Mouse (Mus musculus) hindbrain, postnatal 0 days (tissue): ENCODE results near the gene Sox15. TPM values are rescaled to one million over a fixed set of nuclear protein-coding genes. Genes with fewer than 3 reads are reported as not detected.
"Not testable (repeated sequence)": the region's sequence is repeated elsewhere in the genome, so short reads cannot be mapped to it uniquely, and the experiment has no call there.

Experiments used
- ATAC-seq: fragments of 200-750 bp; cut with Nextera tagmentation; 2 replicates; pipeline ENCODE4 v1.8.0; 2017; ENCODE audit warnings: mild to moderate bottlenecking, moderate TSS enrichment, moderate library complexity
- DNase-seq: peaks from one replicate; pipeline ENCODE4 v3.0.0-alpha.2; 2015; ENCODE audit warnings: low spot score
- H3K27ac ChIP-seq: fragments of 300-500 bp; sonication (generic); 2 replicates; pipeline ENCODE4 v1.5.1; 2014; ENCODE audit warnings: mild to moderate bottlenecking
- H3K27me3 ChIP-seq: fragments of 300-500 bp; sonication (generic); 2 replicates; pipeline ENCODE4 v1.6.1; 2014; ENCODE audit warnings: low read length, mixed read lengths; ENCODE audit not compliant: insufficient read depth
- H3K36me3 ChIP-seq: fragments of 300-500 bp; sonication (generic); 2 replicates; pipeline ENCODE4 v1.6.1; 2014; ENCODE audit warnings: low read length, mixed read lengths; ENCODE audit not compliant: insufficient read depth
- H3K4me1 ChIP-seq: fragments of 300-500 bp; sonication (generic); 2 replicates; pipeline ENCODE4 v1.6.1; 2014; ENCODE audit warnings: antibody characterized with exemption, low read length, mixed read lengths; ENCODE audit not compliant: insufficient read depth
- H3K4me2 ChIP-seq: fragments of 300-500 bp; sonication (generic); 2 replicates; pipeline ENCODE4 v1.6.1; 2014; ENCODE audit warnings: low read depth, mild to moderate bottlenecking, low read length, moderate library complexity, mixed read lengths
- H3K4me3 ChIP-seq: fragments of 300-500 bp; sonication (generic); 2 replicates; pipeline ENCODE4 v1.5.1; 2014; ENCODE audit warnings: low read length
- H3K9ac ChIP-seq: fragments of 300-500 bp; sonication (generic); replicated peaks from 2 replicates; pipeline ENCODE4 v1.6.1; 2014; ENCODE audit warnings: mild to moderate bottlenecking, low read length, moderate library complexity, mixed read lengths
- H3K9me3 ChIP-seq: fragments of 300-500 bp; sonication (generic); 2 replicates; pipeline ENCODE4 v1.6.1; 2016; ENCODE audit warnings: low read length, mixed read lengths
- CTCF ChIP-seq: IDR thresholded peaks from 2 replicates; pipeline ENCODE4 v1.5.1; 2016; ENCODE audit warnings: antibody characterized with exemption, control low read depth, low read depth
- WGBS: fragments of 180-500 bp; shearing (Covaris S2); extraction: QIAGEN DNeasy Blood & Tissue Kit; methylation state at CpG from one replicate; pipeline ENCODE4 v1.1.7; 2014; 5-methylcytosine and 5-hydroxymethylcytosine counted together
- polyA plus RNA-seq: library from polyadenylated mRNA; unstranded; fragments of >200 nt; fragmentation: Nextera tagmentation; extraction: Ambion mirVana; gene quantifications from 2 replicates; pipeline ENCODE4 v1.2.1, GENCODE M21; 2015
- total RNA-seq: library from RNA; depleted of rRNA; stranded (reverse); fragments of >200 nt; gene quantifications from 2 replicates; pipeline ENCODE4 v1.2.3, GENCODE M21; 2014

Gene Sox15
- total and polyA plus RNA-seq, 2 experiments from 2014 or later = 0.40 TPM; not detected in 1

DNA sequence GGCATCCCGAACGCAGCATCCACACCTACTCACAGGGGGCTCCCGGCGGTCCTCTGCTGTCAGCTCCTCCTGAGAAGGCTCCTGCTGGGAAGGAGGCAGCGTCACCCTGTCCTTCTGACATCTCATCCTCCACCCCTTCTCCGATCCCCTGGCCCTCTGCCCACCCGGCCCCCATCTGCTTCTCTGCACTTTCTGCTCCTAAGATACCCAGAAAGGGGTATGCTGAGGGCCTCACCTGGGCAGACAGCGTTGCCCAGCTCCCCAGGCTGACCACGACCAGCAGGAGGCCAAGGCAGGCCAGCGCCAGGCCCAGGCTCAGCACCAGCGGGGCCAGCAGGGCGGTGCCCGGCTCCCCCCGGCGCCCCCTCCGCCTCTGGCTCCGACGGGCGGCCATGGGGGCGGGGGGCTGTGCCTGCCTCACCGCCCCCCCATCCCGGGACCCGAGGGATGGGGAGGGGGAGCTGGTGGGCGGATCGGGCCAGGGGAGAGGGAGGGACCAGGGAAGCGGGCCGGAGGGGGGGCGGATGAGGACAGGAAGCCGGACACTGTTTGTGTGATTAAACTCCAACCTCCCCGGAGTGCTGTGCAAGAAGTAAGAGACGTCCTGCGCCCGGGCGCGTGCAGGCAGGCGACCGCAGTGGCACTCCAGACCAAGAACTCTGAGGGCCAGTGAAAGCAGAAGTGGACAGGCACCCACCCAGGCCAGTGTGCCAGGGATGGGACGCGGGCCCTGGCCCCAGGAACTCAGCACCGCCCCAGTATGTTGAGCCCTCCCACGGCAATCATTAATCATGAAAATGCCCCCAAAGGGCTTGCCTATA lies 40.5 kb downstream of the Sox15 start, which contains the start of the genes Tnfsf12 and Tnfsfm13:
Tnfsf12 (minus strand) TSS at position 489 of the 821 bp plus-strand sequence.
Tnfsfm13 (minus strand) TSS at position 738 of the 821 bp plus-strand sequence.
- Histone ChIP-seq H3K4me1 (no peaks in the 10 kb centered on the region; the same call in 1 of the 2 replicates), H3K4me2 (peak within 1 kb of the TSS; percentile 86), H3K36me3 (no peaks in the 10 kb centered on the region), H3K27ac (peak within 1 kb of the TSS; percentile 49; the same call in 1 of the 2 replicates), H3K9me3 (no peaks in the 10 kb centered on the region), H3K4me3 (peak within 1 kb of the TSS; percentile 46), H3K9ac (peak within 1 kb of the TSS; percentile 69), H3K27me3 (no peaks in the 10 kb centered on the region)
- peak; percentile 70 for ATAC-seq
- peak; percentile 51 for DNase-seq
- WGBS = 1% methylated on average over 32 of the region's 41 CpGs
- no peak for TF ChIP-seq CTCF

- H3K36me3 ChIP-seq = no peaks in the 10 kb centered on the region
These were observed 42.3 kb downstream of the Sox15 start for GRCm38 (mm10) chr11:69697396-69697795.

DNA sequence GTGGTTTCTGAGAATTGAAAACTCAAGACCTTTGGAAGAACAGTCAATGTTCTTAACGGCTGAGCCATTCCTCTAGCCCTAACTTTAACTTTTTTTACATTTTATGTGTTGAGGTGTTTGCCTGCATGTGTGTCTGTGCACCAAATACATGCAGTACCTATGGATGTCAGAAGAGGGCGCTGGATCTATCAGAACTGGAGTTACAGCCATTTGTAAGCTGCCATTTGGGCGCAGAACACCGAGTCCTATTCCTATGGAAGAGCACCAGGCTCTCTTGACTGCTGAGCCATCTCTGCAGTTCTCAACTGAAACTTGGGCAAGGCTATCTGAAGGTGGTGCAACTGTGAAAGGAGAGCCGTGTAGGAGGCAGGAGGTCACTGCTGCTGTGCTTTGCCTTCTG lies 43.5 kb downstream of the Sox15 start:
- Histone ChIP-seq H3K9me3 (no peaks in the 10 kb centered on the region), H3K9ac (no peak overlapping the region), H3K36me3 (no peaks in the 10 kb centered on the region), H3K27me3 (no peaks in the 10 kb centered on the region), H3K4me1 (no peaks in the 10 kb centered on the region; the same call in 1 of the 2 replicates), H3K27ac (no peak overlapping the region), H3K4me2 (no peak overlapping the region), H3K4me3 (no peak overlapping the region)
- ATAC-seq = no peak
- no peak for DNase-seq
- WGBS = 68% methylated on average over 5 of the region's 5 CpGs
- TF ChIP-seq CTCF = peak; percentile 27; the same call in 1 of the 2 replicates

More at GRCm38 (mm10) chr11:69697396-69697795, 42.3 kb downstream of the Sox15 start:
- Histone ChIP-seq H3K9me3 (no peaks in the 10 kb centered on the region), H3K9ac (no peak overlapping the region), H3K4me2 (no peak overlapping the region), H3K27me3 (no peaks in the 10 kb centered on the region), H3K27ac (no peak overlapping the region), H3K4me1 (no peaks in the 10 kb centered on the region; the same call in 1 of the 2 replicates), H3K4me3 (no peak overlapping the region)
- DNase-seq = no peak
- TF ChIP-seq CTCF = no peak
- WGBS = 87% methylated on average over 3 of the region's 3 CpGs
- ATAC-seq = no peak

DNA sequence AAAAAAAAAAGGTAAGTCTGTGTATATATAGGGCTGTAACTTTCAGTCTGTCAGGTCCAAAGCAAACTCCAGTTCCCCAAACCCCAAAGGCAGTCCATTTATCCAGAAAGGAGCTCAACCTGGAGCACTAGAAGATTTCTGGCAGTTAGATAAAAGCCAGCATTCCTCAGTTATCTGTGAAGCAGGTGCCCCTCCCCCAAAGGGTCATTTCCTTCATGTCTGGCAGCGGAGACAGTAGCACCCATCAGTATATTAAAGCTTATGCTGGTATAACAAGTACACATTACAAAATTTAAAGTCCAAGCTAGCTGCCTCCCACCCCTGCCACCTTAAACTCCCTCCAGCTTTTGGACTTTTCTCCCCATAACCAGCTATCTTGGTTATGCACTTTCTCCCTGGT lies 44.5 kb downstream of the Sox15 start:
- H3K4me3 ChIP-seq = no peak overlapping the region
- no peaks in the 10 kb centered on the region for H3K27me3 ChIP-seq
- TF ChIP-seq CTCF = no peak
- ATAC-seq (no peak), DNase-seq (no peak)
- 86% methylated on average over 1 of the region's 1 CpGs for WGBS
- H3K27ac ChIP-seq = no peak overlapping the region
- no peaks in the 10 kb centered on the region; the same call in 1 of the 2 replicates for H3K4me1 ChIP-seq
- no peaks in the 10 kb centered on the region for H3K36me3 ChIP-seq
- H3K9me3 ChIP-seq = no peaks in the 10 kb centered on the region
- H3K4me2 ChIP-seq = no peak overlapping the region
- no peak overlapping the region for H3K9ac ChIP-seq

DNA sequence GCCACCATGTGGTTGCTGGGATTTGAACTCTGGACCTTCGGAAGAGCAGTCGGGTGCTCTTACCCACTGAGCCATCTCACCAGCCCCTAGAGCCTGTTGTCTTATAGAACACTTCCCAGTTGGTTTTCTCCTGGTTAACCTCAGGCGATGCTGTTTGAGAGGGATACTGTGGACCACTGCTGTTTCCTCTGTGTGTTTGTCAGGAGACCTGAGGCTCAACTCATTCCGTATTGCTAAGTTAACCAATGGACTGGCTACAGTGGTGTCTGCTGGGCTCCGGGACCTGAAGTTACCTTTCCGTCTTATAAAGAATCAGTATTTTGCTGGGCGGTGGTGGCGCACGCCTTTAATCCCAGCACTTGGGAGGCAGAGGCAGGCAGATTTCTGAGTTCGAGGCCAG lies 47.8 kb downstream of the Sox15 start:
- H3K9me3 ChIP-seq, ATAC-seq, H3K4me2 ChIP-seq, DNase-seq, H3K9ac ChIP-seq, H3K36me3 ChIP-seq, H3K27ac ChIP-seq, H3K4me1 ChIP-seq, H3K27me3 ChIP-seq, H3K4me3 ChIP-seq: not testable (repeated sequence)
- WGBS = 97% methylated on average over 10 of the region's 10 CpGs

GRCm38 (mm10) chr11:69703381-69703780 lies 48.3 kb downstream of the Sox15 start:
- not testable (repeated sequence) for H3K27ac ChIP-seq, H3K4me2 ChIP-seq, H3K4me1 ChIP-seq, H3K27me3 ChIP-seq, H3K9ac ChIP-seq, H3K36me3 ChIP-seq, ATAC-seq, H3K9me3 ChIP-seq, DNase-seq, H3K4me3 ChIP-seq
- WGBS = 67% methylated on average over 2 of the region's 3 CpGs
